Mouse (Mus musculus) stomach, postnatal 0 days (tissue): ENCODE data around the gene Rufy2. TPM values are rescaled to one million over a fixed set of nuclear protein-coding genes. Genes with fewer than 3 reads are reported as not detected.

Source experiments
- ATAC-seq: fragments of 200-750 bp; cut with Nextera tagmentation; 2 replicates; pipeline ENCODE4 v1.8.0; 2017; ENCODE audit not compliant: low FRiP score, low TSS enrichment
- DNase-seq: peaks from one replicate; pipeline ENCODE4 v3.0.0-alpha.2; 2016; ENCODE audit warnings: low spot score
- H3K27ac ChIP-seq: fragments of 300-500 bp; sonication (generic); replicated peaks from 2 replicates; pipeline ENCODE4 v1.5.1; 2014; ENCODE audit warnings: mild to moderate bottlenecking, control low read depth
- H3K27me3 ChIP-seq: fragments of 300-500 bp; sonication (generic); 2 replicates; pipeline ENCODE4 v1.6.1; 2014; ENCODE audit warnings: low read length; ENCODE audit not compliant: control insufficient read depth, insufficient read depth
- H3K36me3 ChIP-seq: fragments of 300-500 bp; sonication (generic); 2 replicates; pipeline ENCODE4 v1.6.1; 2014; ENCODE audit warnings: low read length, mixed read lengths; ENCODE audit not compliant: control insufficient read depth, insufficient read depth
- H3K4me1 ChIP-seq: fragments of 300-500 bp; sonication (generic); replicated peaks from 2 replicates; pipeline ENCODE4 v1.6.1; 2014; ENCODE audit warnings: antibody characterized with exemption; ENCODE audit not compliant: control insufficient read depth, insufficient read depth
- H3K4me2 ChIP-seq: fragments of 300-500 bp; sonication (generic); replicated peaks from 2 replicates; pipeline ENCODE4 v1.6.1; 2014; ENCODE audit warnings: low read depth, mild to moderate bottlenecking, control low read depth, moderate library complexity
- H3K4me3 ChIP-seq: fragments of 300-500 bp; sonication (generic); 2 replicates; pipeline ENCODE4 v1.5.1; 2014; ENCODE audit warnings: low read depth, low read length, control low read depth
- H3K9ac ChIP-seq: fragments of 300-500 bp; sonication (generic); 2 replicates; pipeline ENCODE4 v1.6.1; 2014; ENCODE audit warnings: mild to moderate bottlenecking, low read length, control low read depth, mixed read lengths
- H3K9me3 ChIP-seq: fragments of 300-500 bp; sonication (generic); 2 replicates; pipeline ENCODE4 v1.6.1; 2016; ENCODE audit warnings: low read length; ENCODE audit not compliant: control insufficient read depth
- CTCF ChIP-seq: IDR thresholded peaks from 2 replicates; pipeline ENCODE4 v1.5.1; 2016; ENCODE audit warnings: antibody characterized with exemption, low read depth, mild to moderate bottlenecking, moderate library complexity
- EP300 ChIP-seq: optimal IDR thresholded peaks from 2 replicates; pipeline ENCODE3; 2016; ENCODE audit warnings: antibody characterized with exemption
- WGBS: fragments of 180-500 bp; shearing (Covaris S2); extraction: QIAGEN DNeasy Blood & Tissue Kit; methylation state at CpG from one replicate; pipeline ENCODE4 v1.1.7; 2014; 5-methylcytosine and 5-hydroxymethylcytosine counted together
- polyA plus RNA-seq: library from polyadenylated mRNA; unstranded; fragments of >200 nt; fragmentation: Nextera tagmentation; extraction: Ambion mirVana; gene quantifications from 2 replicates; pipeline ENCODE4 v1.2.1, GENCODE M21; 2015

Gene Rufy2
- polyA plus RNA-seq, 1 experiment from 2014 or later = 12.8 TPM

DNA sequence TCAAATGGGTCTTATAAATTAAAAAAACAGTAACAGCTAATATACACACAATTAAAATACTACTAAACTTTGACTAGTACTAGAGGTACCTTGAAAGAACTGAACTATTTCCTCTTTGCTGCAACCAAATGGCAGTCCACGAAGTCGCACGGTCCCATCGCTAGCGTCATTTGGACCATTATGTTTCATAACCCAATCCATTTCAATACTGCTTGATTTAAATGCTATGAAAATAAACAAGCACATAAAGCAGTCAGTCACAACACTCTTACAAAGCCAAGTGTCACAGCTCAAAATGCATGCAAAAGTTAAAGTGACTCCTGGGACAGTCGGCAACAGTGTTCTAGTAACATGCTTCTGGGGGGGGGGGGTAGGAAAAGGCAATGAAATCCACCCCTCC lies 39.3 kb downstream of the Rufy2 start:
- 86% methylated on average over 6 of the region's 6 CpGs for WGBS
- TF ChIP-seq CTCF (no peak), EP300 (no peak)

DNA sequence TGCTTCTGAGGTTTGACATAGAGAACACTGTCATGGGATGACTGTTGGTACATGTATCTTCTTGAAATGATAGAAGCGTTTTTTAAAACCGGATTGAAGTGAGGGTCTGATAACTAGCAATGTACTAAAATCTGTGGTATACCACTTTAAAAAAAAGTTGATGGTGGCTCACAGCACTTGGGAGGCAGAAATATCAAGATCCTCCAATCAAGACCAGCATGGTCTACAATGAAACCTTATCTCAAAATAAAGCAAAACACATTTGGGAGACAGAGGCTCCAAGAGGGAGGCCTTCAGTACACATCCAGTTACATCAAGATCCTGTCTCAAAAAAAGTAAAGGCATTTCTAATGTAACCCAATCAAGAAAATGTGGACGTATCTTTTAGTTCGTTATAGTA lies 41.7 kb downstream of the Rufy2 start:
- Histone ChIP-seq H3K27ac (no peak overlapping the region), H3K9me3 (no peaks in the 10 kb centered on the region), H3K27me3 (no peaks in the 10 kb centered on the region), H3K4me3 (peak overlapping the region; percentile 99), H3K4me1 (0 out of 2 replicates have a peak, but pooled peaks cover 2% of the 10 kb centered on the region), H3K4me2 (peak overlapping the region; percentile 69), H3K9ac (0 out of 2 replicates have a peak overlapping the region, but pooled peaks have one; percentile 38), H3K36me3 (no peaks in the 10 kb centered on the region; the same call in 1 of the 2 replicates)
- no peak for TF ChIP-seq EP300
- TF ChIP-seq CTCF = no peak
- WGBS = 22% methylated on average over 4 of the region's 4 CpGs
- no peak for ATAC-seq
- no peak for DNase-seq

More for the DNA sequence above, 39.3 kb downstream of the Rufy2 start:
- DNase-seq = no peak
- H3K27ac ChIP-seq = no peak overlapping the region
- no peak overlapping the region for H3K4me2 ChIP-seq
- H3K9ac ChIP-seq = no peak overlapping the region
- no peak for ATAC-seq
- no peaks in the 10 kb centered on the region for H3K27me3 ChIP-seq
- H3K4me3 ChIP-seq = no peak overlapping the region
- no peaks in the 10 kb centered on the region; the same call in none of the 2 replicates for H3K36me3 ChIP-seq
- 0 out of 2 replicates have a peak, but pooled peaks cover 2% of the 10 kb centered on the region for H3K4me1 ChIP-seq
- no peaks in the 10 kb centered on the region for H3K9me3 ChIP-seq

DNA sequence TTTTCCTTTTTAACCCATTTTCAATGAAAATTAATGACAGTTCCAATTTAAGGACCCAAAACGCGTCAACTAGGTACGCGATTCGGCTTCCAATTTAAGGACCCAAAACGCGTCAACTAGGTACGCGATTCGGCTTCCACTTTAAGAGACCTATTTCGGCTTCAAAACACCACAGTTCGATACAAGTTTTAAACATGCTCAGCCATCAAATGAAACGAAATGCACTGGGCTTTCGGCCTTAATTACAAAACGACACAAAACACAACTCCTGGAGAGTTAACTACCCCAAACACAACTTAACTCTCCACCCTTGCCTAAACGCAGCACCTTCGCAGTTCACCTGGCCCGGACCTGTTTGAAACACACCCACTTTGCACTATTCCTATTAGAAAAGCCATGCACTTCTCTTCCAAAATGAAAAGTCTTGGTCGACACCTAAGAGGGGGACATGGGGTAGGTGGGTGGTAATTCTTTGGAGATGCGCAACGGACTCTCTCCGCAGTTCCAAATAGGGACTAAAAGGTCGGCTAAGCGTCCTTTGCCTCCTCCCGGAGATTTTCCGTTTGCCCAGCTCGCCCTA lies 42.6 kb downstream of the Rufy2 start:
- H3K4me3 ChIP-seq = peak overlapping the region; percentile 99
- H3K27me3 ChIP-seq = no peaks in the 10 kb centered on the region
- under 1% methylated on average over 27 of the region's 27 CpGs for WGBS
- H3K36me3 ChIP-seq = no peaks in the 10 kb centered on the region; the same call in 1 of the 2 replicates
- H3K4me2 ChIP-seq = peak overlapping the region; percentile 69
- ATAC-seq (no peak), DNase-seq (no peak)
- no peak for TF ChIP-seq CTCF
- no peak for TF ChIP-seq EP300
- H3K27ac ChIP-seq = peak overlapping the region; percentile 100
- 0 out of 2 replicates have a peak, but pooled peaks cover 2% of the 10 kb centered on the region for H3K4me1 ChIP-seq
- H3K9ac ChIP-seq = peak overlapping the region; percentile 99
- no peaks in the 10 kb centered on the region for H3K9me3 ChIP-seq

DNA sequence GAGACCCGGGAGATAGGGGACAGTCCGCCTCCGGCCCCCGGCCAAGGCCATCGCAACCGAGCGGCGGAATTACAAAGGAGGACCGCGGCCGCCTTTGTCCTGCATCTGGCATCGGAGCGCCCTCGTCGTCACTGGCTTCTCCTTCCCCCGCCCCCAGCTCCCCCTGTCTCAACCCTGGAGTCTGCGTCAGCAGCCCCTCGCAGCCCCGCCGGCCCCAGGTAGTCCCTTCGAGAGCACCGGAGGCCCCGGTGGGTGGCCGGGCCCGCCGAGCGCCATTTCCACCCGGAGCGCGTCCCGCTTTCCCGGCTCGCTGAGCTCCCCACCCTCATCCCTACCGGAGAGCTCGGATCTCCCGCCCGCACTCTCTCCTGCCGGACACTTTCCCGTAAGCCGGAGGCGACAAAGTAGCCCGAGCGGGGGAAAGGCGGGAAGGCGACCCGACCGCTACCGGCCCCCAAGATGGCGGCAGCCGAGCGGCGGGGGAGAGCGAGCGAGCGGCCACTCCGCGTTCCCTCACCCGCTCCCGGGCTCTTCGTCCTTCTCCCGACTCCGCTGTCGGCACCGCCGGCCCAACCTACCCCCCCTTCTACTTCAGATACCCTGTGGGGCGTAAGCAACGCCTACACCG lies 43.2 kb downstream of the Rufy2 start:
- no peak for TF ChIP-seq CTCF
- TF ChIP-seq EP300 = no peak
- WGBS = under 1% methylated on average over 44 of the region's 68 CpGs
- Histone ChIP-seq H3K9ac (peak overlapping the region; percentile 99), H3K4me3 (peak overlapping the region; percentile 99), H3K4me2 (peak overlapping the region; percentile 69), H3K4me1 (0 out of 2 replicates have a peak, but pooled peaks cover 2% of the 10 kb centered on the region), H3K9me3 (no peaks in the 10 kb centered on the region), H3K27ac (peak overlapping the region; percentile 100), H3K27me3 (no peaks in the 10 kb centered on the region), H3K36me3 (no peaks in the 10 kb centered on the region)
- ATAC-seq = peak; percentile 16
- DNase-seq = peak; percentile 70

DNA sequence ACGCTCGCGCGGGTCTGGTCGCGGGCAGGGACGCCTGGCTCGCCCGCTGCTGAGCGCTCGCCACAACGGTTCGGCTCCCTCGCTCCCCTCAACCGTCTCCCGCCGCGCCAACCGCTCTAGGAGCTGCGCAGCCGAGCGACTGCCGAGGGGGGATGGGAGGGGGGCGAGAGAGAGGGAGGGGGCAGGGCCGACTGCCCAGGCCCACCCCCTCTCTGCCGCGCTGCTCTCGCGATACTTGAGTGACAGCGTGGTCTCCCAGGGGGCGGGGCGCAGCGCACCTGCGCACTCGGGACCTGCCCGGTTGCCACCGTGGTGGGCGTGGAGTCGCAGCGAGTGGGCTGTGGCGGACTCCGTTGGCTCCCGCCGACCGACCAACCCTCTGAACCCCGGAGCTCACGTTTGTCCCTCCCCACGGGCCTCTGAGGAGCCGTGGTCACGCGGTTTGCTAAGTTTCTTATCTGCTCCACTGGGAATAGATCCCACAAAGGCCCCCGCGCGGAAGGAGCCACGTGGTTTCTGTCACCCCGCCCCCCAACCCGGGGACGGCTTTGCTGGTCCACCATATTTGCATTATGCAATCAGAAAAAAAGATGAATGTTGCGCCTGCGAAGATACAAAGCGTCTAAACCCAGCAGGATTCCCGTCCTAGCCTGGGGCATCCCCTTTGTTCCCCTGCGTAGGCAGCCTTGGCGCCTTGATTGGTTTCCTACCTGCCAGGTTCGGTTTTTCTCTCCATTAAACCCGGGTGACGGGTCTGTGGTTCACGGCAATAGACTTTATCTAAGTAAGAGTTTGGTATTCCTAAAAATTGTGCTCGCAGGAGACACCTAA lies 43.9 kb downstream of the Rufy2 start, which contains the start of the genes Hnrnph3 and Pbld2:
TSS of gene Hnrnph3 (minus strand) at position 469 of the 831 bp plus-strand sequence.
TSS of gene Pbld2 (plus strand) at position 567 of the 831 bp plus-strand sequence.
- DNase-seq = peak; percentile 99
- no peaks in the 10 kb centered on the region for H3K36me3 ChIP-seq
- TF ChIP-seq EP300 = peak; percentile 85
- no peak for TF ChIP-seq CTCF
- WGBS = under 1% methylated on average over 47 of the region's 69 CpGs
- 0 out of 2 replicates have a peak, but pooled peaks cover 2% of the 10 kb centered on the region for H3K4me1 ChIP-seq
- peak within 1 kb of the TSS; percentile 99 for H3K9ac ChIP-seq
- peak within 1 kb of the TSS; percentile 100 for H3K27ac ChIP-seq
- H3K4me3 ChIP-seq = peak within 1 kb of the TSS; percentile 99
- H3K4me2 ChIP-seq = peak within 1 kb of the TSS; percentile 69
- ATAC-seq = peak; percentile 96
- no peaks in the 10 kb centered on the region for H3K27me3 ChIP-seq
- H3K9me3 ChIP-seq = no peaks in the 10 kb centered on the region
